Mouse (Mus musculus): Measurements from ENCODE around the gene Rin1. TPM values are rescaled to one million over a fixed set of nuclear protein-coding genes. Genes with fewer than 3 reads are reported as not detected.

Rin1 gene
- polyA plus RNA-seq, 1 experiment from 2014 or later = 39.4 TPM

DNA sequence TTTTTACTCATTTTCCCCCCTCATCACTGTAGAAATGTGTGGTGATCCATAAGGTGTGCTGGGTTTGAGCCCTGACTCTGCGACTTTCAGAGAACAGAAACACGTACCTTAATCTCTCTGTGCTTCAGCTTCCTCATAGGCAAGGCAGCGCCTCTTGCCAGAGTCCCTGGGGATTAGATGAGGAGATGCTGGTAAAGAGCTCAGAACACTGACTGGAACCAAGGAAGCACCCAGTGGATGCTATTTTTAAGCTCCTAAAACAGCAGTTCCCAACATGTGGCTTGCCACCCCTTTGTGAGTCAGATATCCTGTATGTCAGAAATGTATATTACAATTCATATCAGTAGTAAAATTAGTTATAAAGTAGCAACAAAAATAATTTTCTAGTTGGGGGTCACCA lies 32.1 kb upstream of the Rin1 start:
- DNase-seq (ENCODE audit: low read depth, low spot score) (no peak), ATAC-seq (no peak)
- ChIA-PET CTCF (interaction anchor here (0.9 to 4.3 kb wide), 5 partner anchors 11 to 34 kb away, joined by 3 to 32 read pairs (median 3); partner anchors contain the start of genes AC124502.3, B4gat1 and Rin1), POLR2A (interaction anchor here (1.2 to 1.3 kb wide), 2 partner anchors 11 to 15 kb away, joined by 4 read pairs; no protein-coding TSS in a partner anchor)
- in situ Hi-C loops (cut with MboI; ENCODE audit: low pct_unique_long_range_greater_than_20kb) = loop anchor here (5.0 kb wide), 1 partner anchor 54 kb away; no protein-coding TSS in a partner anchor
- H3K27me3 ChIP-seq = no peaks in the 10 kb centered on the region
- TF ChIP-seq CTCF (IDR thresholded peaks at IDR 0.05) = no peak

DNA sequence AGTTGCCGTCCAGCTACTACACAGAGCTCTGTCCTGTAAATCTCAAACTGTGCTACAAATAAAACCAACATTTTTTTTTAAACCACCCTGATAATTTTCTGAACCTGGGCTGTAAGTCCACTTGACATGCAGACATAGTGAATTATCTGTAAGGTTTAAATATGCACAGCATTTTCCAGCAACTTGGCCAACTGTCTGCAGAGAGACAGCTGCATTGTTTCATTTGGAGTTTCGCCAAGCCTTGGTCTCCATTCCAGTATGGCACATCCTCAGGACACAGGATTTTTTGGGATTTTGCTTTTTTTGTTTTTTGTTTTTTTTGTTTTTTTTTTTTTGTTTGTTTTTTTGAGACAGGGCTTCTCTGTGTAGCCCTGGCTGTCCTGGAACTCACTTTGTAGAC lies 28.9 kb upstream of the Rin1 start:
- H3K27me3 ChIP-seq = no peaks in the 10 kb centered on the region
- DNase-seq (ENCODE audit: low read depth, low spot score) (no peak), ATAC-seq (no peak)
- ChIA-PET POLR2A (no interaction called here), CTCF (interaction anchor here (1.0 kb wide), 1 partner anchor 18 kb away, joined by 5 read pairs; no protein-coding TSS in a partner anchor)
- TF ChIP-seq CTCF (IDR thresholded peaks at IDR 0.05) = no peak
- in situ Hi-C loops (cut with MboI; ENCODE audit: low pct_unique_long_range_greater_than_20kb) = no loop called here

GRCm38 (mm10) chr19:5023621-5024479 lies 26.4 kb upstream of the Rin1 start, which contains the start of gene Slc29a2:
Slc29a2 (plus strand) TSS chr19:5023860.
- ATAC-seq = peak; percentile 91
- no peak for TF ChIP-seq CTCF (IDR thresholded peaks at IDR 0.05)
- POLR2A ChIA-PET = interaction anchor here (1.0 to 1.5 kb wide), 5 partner anchors 9 to 41 kb away, joined by 3 to 6 read pairs (median 3); partner anchors contain the start of genes AC124502.3 and B4gat1
- in situ Hi-C loops (cut with MboI; ENCODE audit: low pct_unique_long_range_greater_than_20kb) = no loop called here
- H3K27me3 ChIP-seq = no peaks in the 10 kb centered on the region
- CTCF ChIA-PET = interaction anchor here (1.2 to 1.8 kb wide), 3 partner anchors 11 to 27 kb away, joined by 3 to 4 read pairs (median 4); partner anchors contain the start of gene Rin1
- DNase-seq (ENCODE audit: low read depth, low spot score) = no peak

DNA sequence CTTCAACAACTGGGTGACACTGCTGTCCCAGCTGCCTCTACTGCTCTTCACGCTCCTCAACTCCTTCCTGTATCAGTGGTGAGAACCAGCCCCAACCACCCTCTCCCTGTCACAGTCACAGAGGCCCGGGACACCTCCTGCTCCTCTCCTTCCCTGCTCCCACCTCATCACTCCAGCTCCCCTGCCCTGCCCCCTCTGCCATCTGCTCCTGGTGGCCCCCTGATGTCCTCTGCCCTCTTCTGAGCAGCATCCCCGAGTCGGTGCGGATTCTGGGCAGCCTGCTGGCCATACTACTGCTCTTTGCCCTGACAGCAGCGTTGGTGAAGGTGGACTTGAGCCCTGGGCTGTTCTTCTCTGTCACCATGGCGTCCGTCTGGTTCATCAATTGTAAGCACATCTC lies 24.2 kb upstream of the Rin1 start:
- in situ Hi-C loops (cut with MboI; ENCODE audit: low pct_unique_long_range_greater_than_20kb) = no loop called here
- ATAC-seq = no peak
- no peak for DNase-seq (ENCODE audit: low read depth, low spot score)
- TF ChIP-seq CTCF (IDR thresholded peaks at IDR 0.05) = no peak
- ChIA-PET POLR2A (interaction anchor here (1.5 kb wide), 1 partner anchor 8 kb away, joined by 4 read pairs; no protein-coding TSS in a partner anchor), CTCF (no interaction called here)
- H3K27me3 ChIP-seq = no peaks in the 10 kb centered on the region

GRCm38 (mm10) chr19:5032686-5033085 lies 17.6 kb upstream of the Rin1 start:
- in situ Hi-C loops (cut with MboI; ENCODE audit: low pct_unique_long_range_greater_than_20kb) = no loop called here
- DNase-seq (ENCODE audit: low read depth, low spot score) = no peak
- no peaks in the 10 kb centered on the region for H3K27me3 ChIP-seq
- ChIA-PET CTCF (interaction anchor here (1.2 kb wide), 1 partner anchor 14 kb away, joined by 3 read pairs; no protein-coding TSS in a partner anchor), POLR2A (interaction anchor here (1.1 to 1.5 kb wide), 2 partner anchors 9 to 14 kb away, joined by 4 to 6 read pairs; partner anchors contain the start of gene Slc29a2)
- TF ChIP-seq CTCF (IDR thresholded peaks at IDR 0.05) = no peak
- ATAC-seq = no peak

DNA sequence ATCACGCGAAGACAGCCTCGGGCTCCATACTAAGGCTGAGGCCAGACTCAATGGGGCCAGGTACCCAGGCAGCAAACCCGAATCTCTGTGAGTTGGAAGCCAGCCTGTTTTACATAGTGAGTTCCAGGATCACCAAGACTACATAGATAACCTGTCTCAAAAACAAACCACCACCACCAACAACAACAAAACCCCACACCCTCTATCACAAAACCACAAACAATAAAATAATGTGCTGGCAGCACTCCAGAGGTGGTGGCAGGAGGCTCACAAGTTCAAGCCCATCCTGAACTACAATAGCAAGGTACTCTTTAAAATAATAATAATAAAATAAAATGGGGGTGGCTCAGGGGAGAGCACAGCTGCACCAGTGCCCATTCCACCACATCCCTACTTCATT lies 13.7 kb upstream of the Rin1 start:
- DNase-seq (ENCODE audit: low read depth, low spot score) = no peak
- in situ Hi-C loops (cut with MboI; ENCODE audit: low pct_unique_long_range_greater_than_20kb) = no loop called here
- TF ChIP-seq CTCF (IDR thresholded peaks at IDR 0.05) = no peak
- ATAC-seq = no peak
- H3K27me3 ChIP-seq = no peaks in the 10 kb centered on the region
- ChIA-PET CTCF (interaction anchor here (0.9 to 1.9 kb wide), 5 partner anchors 11 to 22 kb away, joined by 3 to 6 read pairs (median 3); no protein-coding TSS in a partner anchor), POLR2A (interaction anchor here (1.2 to 1.7 kb wide), 2 partner anchors 12 to 14 kb away, joined by 3 to 5 read pairs; partner anchors contain the start of genes Rin1 and Slc29a2)

DNA sequence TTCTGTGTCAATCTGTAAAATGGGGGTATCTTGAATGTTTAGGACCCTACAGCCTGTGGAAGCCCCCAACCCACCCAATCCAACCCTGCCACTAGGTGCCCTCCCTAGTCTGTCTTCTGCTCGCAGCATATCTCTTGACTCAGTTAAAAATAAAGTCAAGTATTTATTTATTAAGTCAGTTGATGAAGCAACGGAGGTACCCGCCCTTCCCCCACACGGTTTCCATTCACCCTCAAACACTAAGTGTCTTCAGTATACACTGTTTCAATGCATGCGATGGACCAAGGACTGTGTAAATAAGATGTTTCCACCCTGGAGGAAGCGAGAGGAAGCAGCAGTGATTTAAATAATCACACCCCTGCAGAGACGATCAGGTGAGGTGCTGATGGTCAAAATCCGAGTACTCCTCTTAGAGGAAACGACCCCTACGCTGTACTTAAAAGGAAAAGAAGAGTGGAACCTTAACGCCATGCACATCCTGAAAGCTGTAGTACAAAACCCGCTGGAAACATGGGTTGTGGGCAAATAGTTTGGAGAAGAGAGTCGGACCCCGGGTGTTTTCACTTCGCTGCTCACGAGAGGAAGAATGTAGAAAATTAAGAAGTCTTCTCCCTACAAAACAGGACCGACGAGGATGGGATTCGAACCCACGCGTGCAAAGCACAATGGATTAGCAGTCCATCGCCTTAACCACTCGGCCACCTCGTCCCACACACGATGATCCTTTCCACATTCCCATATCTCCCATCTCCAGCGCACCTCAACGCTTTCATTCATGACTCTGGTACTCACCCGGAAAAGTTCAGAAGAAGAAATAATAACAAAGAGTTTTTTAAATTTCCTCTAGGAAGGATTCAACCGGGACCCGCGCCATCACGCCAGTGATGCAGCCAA lies 12.4 kb upstream of the Rin1 start:
- no peak for DNase-seq (ENCODE audit: low read depth, low spot score)
- CTCF ChIA-PET = interaction anchor here (1.0 to 3.6 kb wide), 7 partner anchors 10 to 22 kb away, joined by 3 to 29 read pairs (median 4); partner anchors contain the start of gene Rin1
- H3K27me3 ChIP-seq = no peaks in the 10 kb centered on the region
- peak; percentile 1 for ATAC-seq
- in situ Hi-C loops (cut with MboI; ENCODE audit: low pct_unique_long_range_greater_than_20kb) = no loop called here
- no peak for TF ChIP-seq CTCF (IDR thresholded peaks at IDR 0.05)
- POLR2A ChIA-PET = interaction anchor here (1.2 to 2.4 kb wide), 3 partner anchors 10 to 14 kb away, joined by 3 to 14 read pairs (median 3); partner anchors contain the start of gene Slc29a2

GRCm38 (mm10) chr19:5038709-5039156 lies 11.5 kb upstream of the Rin1 start, which contains the start of the genes B4gat1 and AC124502.3:
B4gat1 (plus strand) TSS chr19:5038826.
AC124502.3 (plus strand) TSS chr19:5038891.
- ATAC-seq (peak; percentile 83), DNase-seq (ENCODE audit: low read depth, low spot score) (no peak)
- no peak for TF ChIP-seq CTCF (IDR thresholded peaks at IDR 0.05)
- POLR2A ChIA-PET = interaction anchor here (0.6 to 2.4 kb wide), 4 partner anchors 9 to 187 kb away, joined by 3 to 14 read pairs (median 3); no protein-coding TSS in a partner anchor
- in situ Hi-C loops (cut with MboI; ENCODE audit: low pct_unique_long_range_greater_than_20kb) = no loop called here
- CTCF ChIA-PET = interaction anchor here (1.0 to 3.6 kb wide), 7 partner anchors 9 to 50 kb away, joined by 3 to 29 read pairs (median 4); partner anchors contain the start of genes Rin1 and Yif1a
- H3K27me3 ChIP-seq = no peaks in the 10 kb centered on the region
